In genomic region chr17:65370034-65370780, GRCm38 (mm10) we compare ENCODE assay signal across 8 mouse cellular contexts.
DNase-seq lines count a peak whose midpoint lies in the region; ATAC-seq and TF ChIP-seq lines count a peak whose summit lies in the region.

No protein-coding gene starts in this region.

- H3K9me3 ChIP-seq in MEL (replicated peaks; ENCODE audit: insufficient read depth, low read length): no peaks in the 10 kb centered on the region
- no peaks in the 10 kb centered on the region for H3K9me3 ChIP-seq in embryonic facial prominence, embryonic 11.5 days (replicated peaks; ENCODE audit: control insufficient read depth, low read length)

- peak; percentile 34 to 62 for DNase-seq in heart, postnatal 14 days
- no peak for DNase-seq in heart, adult 8-10 months (ENCODE audit: low spot score)
- DNase-seq in MEL (ENCODE audit: low read depth, low spot score): peak; percentile 44
- peak; percentile 88 for DNase-seq in embryonic facial prominence, embryonic 11.5 days (ENCODE audit: low spot score)
- peak; percentile 11 for DNase-seq in layer of hippocampus, adult 9-10 months (ENCODE audit: low spot score)
- peak; percentile 72 for DNase-seq in retina, postnatal 1 day
- DNase-seq in c-Kit-positive CD71-positive TER-119-positive erythroid progenitor cells, embryonic 14.5 days (ENCODE audit: low spot score): no peak

- no peaks in the 10 kb centered on the region for H3K79me2 ChIP-seq in MEL (ENCODE audit: control insufficient read depth, insufficient read depth, low read length, poor library complexity)

- H3K4me3 ChIP-seq in MEL (ENCODE audit: control insufficient read depth in 1 of 2, insufficient read depth in 1 of 2, low read depth in 2 of 2, low read length in 2 of 2): no peak overlapping the region
- H3K4me3 ChIP-seq in embryonic facial prominence, embryonic 11.5 days (ENCODE audit: low read depth, low read length): no peak overlapping the region

- no peak for ATAC-seq in embryonic facial prominence, embryonic 11.5 days (replicated peaks; ENCODE audit: insufficient number of reproducible peaks, low FRiP score, low TSS enrichment, low read depth)
- no peak for ATAC-seq in megakaryocyte, adult 5-6 weeks (ENCODE audit: poor library complexity, severe bottlenecking)

- no peak for TF ChIP-seq CTCF in MEL (IDR thresholded peaks at IDR 0.05 in 2 of 3, conservative IDR thresholded peaks at IDR 0.05 in 1 of 3; ENCODE audit: control insufficient read depth in 1 of 3, insufficient read depth in 1 of 3, low read depth in 2 of 3, low read length in 3 of 3, poor library complexity in 1 of 3, severe bottlenecking in 1 of 3)

- no peak for TF ChIP-seq RAD21 in MEL (IDR thresholded peaks at IDR 0.05; ENCODE audit: low read depth, low read length)

- no peak overlapping the region for H3K27ac ChIP-seq in MEL (ENCODE audit: control insufficient read depth, low read depth, low read length)
- H3K27ac ChIP-seq in embryonic facial prominence, embryonic 11.5 days (replicated peaks; ENCODE audit: low read depth, low read length): no peak overlapping the region

- no peak for TF ChIP-seq POLR2A in MEL (IDR thresholded peaks at IDR 0.05; ENCODE audit: control insufficient read depth in 1 of 2, insufficient read depth in 1 of 2, low read depth in 1 of 2, low read length in 2 of 2, poor library complexity in 1 of 2)

- TF ChIP-seq EP300 in MEL (IDR thresholded peaks at IDR 0.05; ENCODE audit: low read depth in 1 of 2, low read length in 2 of 2): no peak

- intact Hi-C loops in heart, postnatal 14 days (cut with DNase I): no loop called here

- no peak overlapping the region for H3K9ac ChIP-seq in MEL (ENCODE audit: control insufficient read depth, low read depth, low read length, poor library complexity, severe bottlenecking)
- H3K9ac ChIP-seq in embryonic facial prominence, embryonic 11.5 days (replicated peaks; ENCODE audit: low read length): no peak overlapping the region

- WGBS in embryonic facial prominence, embryonic 11.5 days: 46% methylated on average over 7 of the region's 7 CpGs

- H3K4me2 ChIP-seq in embryonic facial prominence, embryonic 11.5 days (ENCODE audit: low read depth, low read length): no peak overlapping the region

- H3K4me1 ChIP-seq in MEL (ENCODE audit: control insufficient read depth in 1 of 2, insufficient read depth in 2 of 2, low read length in 2 of 2): no peaks in the 10 kb centered on the region
- H3K4me1 ChIP-seq in embryonic facial prominence, embryonic 11.5 days (ENCODE audit: control insufficient read depth, insufficient read depth, low read length): no peaks in the 10 kb centered on the region

- no peaks in the 10 kb centered on the region for H3K36me3 ChIP-seq in MEL (ENCODE audit: control insufficient read depth in 1 of 2, insufficient read depth in 2 of 2, low read length in 2 of 2)
- no peaks in the 10 kb centered on the region for H3K36me3 ChIP-seq in embryonic facial prominence, embryonic 11.5 days (replicated peaks; ENCODE audit: control insufficient read depth, insufficient read depth, low read depth, low read length)

- H3K27me3 ChIP-seq in MEL (ENCODE audit: control insufficient read depth in 1 of 2, insufficient read depth in 2 of 2, low read length in 2 of 2): no peaks in the 10 kb centered on the region
- no peaks in the 10 kb centered on the region for H3K27me3 ChIP-seq in embryonic facial prominence, embryonic 11.5 days (ENCODE audit: control insufficient read depth, insufficient read depth, low read length)

TF ChIP-seq in MEL, 35 proteins besides CTCF, POLR2A, EP300 and RAD21:
- TF ChIP-seq BHLHE40 (IDR thresholded peaks at IDR 0.05; ENCODE audit: borderline replicate concordance, low read depth, low read length): no peak
- TF ChIP-seq GABPA (IDR thresholded peaks at IDR 0.05; ENCODE audit: low read depth, low read length): no peak
- no peak for TF ChIP-seq TBP (IDR thresholded peaks at IDR 0.05; ENCODE audit: low read depth, low read length)
- no peak for TF ChIP-seq POLR2AphosphoS5 (IDR thresholded peaks at IDR 0.05; ENCODE audit: borderline replicate concordance, low read depth, low read length)
TF ChIP-seq in MEL: peak in this region for 0.

Comparison
In these comparisons a context has a peak if more than half of its experiments do, and no peak if none do; other contexts are left out.
1. DNase-seq: peak in heart, postnatal 14 days (2 of 2), MEL (single experiment), embryonic facial prominence, embryonic 11.5 days (single experiment), layer of hippocampus, adult 9-10 months (single experiment) and retina, postnatal 1 day (single experiment); none in heart, adult 8-10 months (single experiment) and c-Kit-positive CD71-positive TER-119-positive erythroid progenitor cells, embryonic 14.5 days (single experiment).